Mouse (Mus musculus) Muller cell, postnatal 12 days (primary cell): Measurements from ENCODE around the gene Cdkl4.

Experiments used
- DNase-seq: peaks from one replicate; pipeline ENCODE4 v3.0.0-alpha.2; 2015; ENCODE audit errors: inconsistent ontology term

Gene Cdkl4

DNA sequence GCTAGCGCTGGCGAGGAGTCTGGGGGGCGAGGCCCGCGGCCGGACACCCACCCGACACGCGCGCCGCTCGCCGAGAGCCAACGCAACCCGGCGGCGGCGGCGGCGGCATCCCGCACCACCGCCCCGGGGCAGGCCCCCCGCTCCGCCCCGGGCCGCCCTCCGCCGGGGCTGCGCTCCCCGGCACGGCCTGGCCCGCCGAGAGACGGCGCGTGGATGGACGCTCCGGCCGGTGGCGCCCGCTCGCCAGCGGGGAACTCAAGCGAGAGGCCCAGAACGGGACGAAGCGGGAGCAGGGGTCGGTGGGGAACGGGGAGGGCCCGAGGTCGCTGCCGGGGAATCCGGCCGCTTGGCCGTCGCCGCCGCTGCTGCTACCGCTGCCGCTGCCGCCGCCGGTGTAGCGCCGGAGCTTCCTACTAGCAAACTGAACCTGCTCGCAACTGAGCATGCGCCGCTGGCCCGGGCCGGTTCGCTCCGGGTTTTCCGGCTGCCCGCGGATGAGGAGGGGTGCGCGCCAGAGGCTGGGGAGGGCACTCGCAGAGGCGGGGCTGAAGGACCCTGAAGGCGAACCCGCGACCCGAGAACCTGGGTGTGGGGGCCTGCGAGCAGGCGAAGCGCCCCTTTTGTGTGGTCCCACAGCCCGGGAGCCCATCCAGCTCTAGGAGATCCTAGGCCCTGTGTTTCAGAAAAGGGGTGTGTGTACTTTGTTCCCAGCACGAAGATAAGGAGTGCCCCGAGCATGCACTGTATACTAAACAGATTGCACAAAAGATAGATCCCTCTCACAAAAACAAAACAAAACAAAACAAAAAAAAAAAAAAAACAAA lies 97.4 kb downstream of the Cdkl4 start, which contains the start of gene Sos1:
Gene Sos1 (minus strand): TSS at position 423 of the 824 bp plus-strand sequence.
- DNase-seq: peak; percentile 97

DNA sequence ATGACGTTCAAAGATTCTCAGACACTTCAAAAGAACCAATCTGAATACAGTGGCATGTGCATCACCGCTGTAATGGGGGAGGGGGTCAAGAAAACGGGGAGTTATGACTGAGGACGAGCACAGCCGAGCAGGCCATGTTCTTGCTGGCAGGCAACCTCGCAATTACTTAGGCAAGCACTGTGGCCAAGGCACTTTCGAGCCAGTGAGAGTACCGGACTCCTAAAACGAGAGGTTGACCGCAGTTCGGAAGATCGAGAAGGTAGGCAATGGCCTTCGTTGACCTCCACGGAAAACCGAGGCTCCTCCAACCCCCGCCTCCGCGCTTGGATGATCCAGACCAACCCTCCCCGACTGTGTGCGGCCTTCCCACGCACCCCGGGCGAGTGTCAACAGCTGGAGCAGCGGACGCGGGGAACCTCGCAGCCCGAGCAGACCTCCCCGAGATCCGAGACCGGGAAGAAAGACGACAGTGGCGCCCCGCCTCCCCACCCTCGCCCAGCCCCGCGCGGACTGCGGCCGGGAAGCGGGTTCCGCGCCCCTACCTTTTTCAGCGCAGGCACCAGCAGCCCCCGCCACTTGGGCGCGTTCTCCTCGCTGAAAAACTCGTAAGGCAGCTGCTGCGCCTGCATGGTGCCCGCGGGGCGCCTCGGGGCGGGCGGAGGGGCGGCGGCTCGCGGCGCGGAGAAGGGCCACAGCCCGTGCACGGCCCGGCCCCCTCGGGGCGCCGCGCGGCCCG lies 98.2 kb downstream of the Cdkl4 start:
- peak; percentile 66 for DNase-seq

- DNase-seq: no peak
Measured at GRCm38 (mm10) chr17:80477679-80478078, 99.9 kb downstream of the Cdkl4 start.

DNA sequence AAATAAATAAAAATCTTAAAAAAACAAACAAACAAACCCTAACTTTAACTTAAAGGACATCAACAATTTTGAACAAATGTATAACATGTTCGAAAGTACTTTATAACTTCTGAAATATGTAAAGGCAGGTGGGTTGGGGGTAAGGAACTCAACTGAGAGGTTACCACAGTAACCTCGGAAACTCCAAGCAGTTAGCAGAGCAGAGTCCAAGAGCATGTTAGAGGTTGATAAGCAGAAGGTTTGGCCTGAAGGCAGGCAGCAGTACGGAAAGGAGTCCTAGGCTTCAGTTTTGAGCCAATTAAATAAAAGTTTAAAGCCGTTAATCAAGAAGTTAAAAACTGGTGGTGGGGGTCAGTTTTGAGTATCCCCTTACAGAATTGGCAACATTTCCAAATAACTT lies 101.1 kb downstream of the Cdkl4 start:
- no peak for DNase-seq
